Mouse (Mus musculus) kidney, embryonic 16.5 days (tissue): ENCODE results near the gene AK157302. TPM values are rescaled to one million over a fixed set of nuclear protein-coding genes. Genes with fewer than 3 reads are reported as not detected.
"Not testable (repeated sequence)": the region's sequence is repeated elsewhere in the genome, so short reads cannot be mapped to it uniquely, and the experiment has no call there.

Experiments used
- ATAC-seq: fragments of 200-750 bp; cut with Nextera tagmentation; 2 replicates; pipeline ENCODE4 v1.8.0; 2017; ENCODE audit warnings: moderate TSS enrichment; ENCODE audit not compliant: low FRiP score, low TSS enrichment
- H3K27ac ChIP-seq: fragments of 300-500 bp; sonication (generic); 2 replicates; pipeline ENCODE4 v1.5.1; 2014; ENCODE audit warnings: low read length
- H3K27me3 ChIP-seq: fragments of 300-500 bp; sonication (generic); 2 replicates; pipeline ENCODE4 v1.6.1; 2014; ENCODE audit warnings: low read length, control low read depth, mixed read lengths; ENCODE audit not compliant: insufficient read depth
- H3K36me3 ChIP-seq: fragments of 300-500 bp; sonication (generic); 2 replicates; pipeline ENCODE4 v1.6.1; 2014; ENCODE audit warnings: low read length, control low read depth, mixed read lengths; ENCODE audit not compliant: insufficient read depth
- H3K4me1 ChIP-seq: fragments of 300-500 bp; sonication (generic); 2 replicates; pipeline ENCODE4 v1.6.1; 2014; ENCODE audit warnings: low read length, control low read depth, mixed read lengths; ENCODE audit not compliant: insufficient read depth
- H3K4me2 ChIP-seq: fragments of 300-500 bp; sonication (generic); replicated peaks from 2 replicates; pipeline ENCODE4 v1.6.1; 2014; ENCODE audit warnings: low read depth, low read length
- H3K4me3 ChIP-seq: fragments of 300-500 bp; sonication (generic); 2 replicates; pipeline ENCODE4 v1.5.1; 2014; ENCODE audit warnings: mild to moderate bottlenecking, low read length
- H3K9ac ChIP-seq: fragments of 300-500 bp; sonication (generic); replicated peaks from 2 replicates; pipeline ENCODE4 v1.6.1; 2014; ENCODE audit warnings: low read length
- H3K9me3 ChIP-seq: fragments of 300-500 bp; sonication (generic); 2 replicates; pipeline ENCODE4 v1.6.1; 2016; ENCODE audit warnings: low read length, control low read depth
- WGBS: fragments of 180-500 bp; shearing (Covaris S2); extraction: QIAGEN DNeasy Blood & Tissue Kit; methylation state at CpG from one replicate; pipeline ENCODE4 v1.1.7; 2014; 5-methylcytosine and 5-hydroxymethylcytosine counted together
- polyA plus RNA-seq: library from polyadenylated mRNA; unstranded; fragments of >200 nt; fragmentation: Nextera tagmentation; extraction: Ambion mirVana; gene quantifications from 2 replicates; pipeline ENCODE4 v1.2.1, GENCODE M21; 2015

Gene AK157302
- polyA plus RNA-seq, result 0.46 and 1.6 TPM in 2 replicates

DNA sequence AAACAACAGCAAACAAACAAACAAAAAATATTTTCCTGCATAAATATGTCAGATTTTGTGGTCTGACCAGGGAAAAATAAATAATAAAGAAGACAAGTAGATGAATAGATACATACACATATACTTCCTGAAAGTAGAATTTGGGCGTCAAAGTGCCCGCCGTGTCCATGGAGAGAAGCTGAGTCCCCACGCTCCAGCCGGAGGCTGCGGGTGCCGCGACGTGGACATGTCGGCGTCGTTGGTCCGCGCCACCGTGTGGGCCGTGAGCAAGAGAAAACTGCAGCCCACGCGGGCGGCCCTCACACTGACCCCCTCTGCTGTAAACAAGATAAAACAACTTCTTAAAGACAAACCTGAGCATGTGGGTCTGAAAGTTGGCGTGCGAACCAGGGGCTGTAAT, at the start of gene AK157302:
AK157302 (plus strand) TSS at position 144 of the 400 bp plus-strand sequence.
- Histone ChIP-seq H3K27me3 (no peaks in the 10 kb centered on the region), H3K4me2 (no peak within 1 kb of the TSS), H3K27ac (no peak within 1 kb of the TSS), H3K9me3 (no peaks in the 10 kb centered on the region), H3K4me3 (no peak within 1 kb of the TSS), H3K9ac (no peak within 1 kb of the TSS), H3K4me1 (no peaks in the 10 kb centered on the region), H3K36me3 (no peaks in the 10 kb centered on the region)
- 92% methylated on average over 21 of the region's 21 CpGs for WGBS
- no peak for ATAC-seq

DNA sequence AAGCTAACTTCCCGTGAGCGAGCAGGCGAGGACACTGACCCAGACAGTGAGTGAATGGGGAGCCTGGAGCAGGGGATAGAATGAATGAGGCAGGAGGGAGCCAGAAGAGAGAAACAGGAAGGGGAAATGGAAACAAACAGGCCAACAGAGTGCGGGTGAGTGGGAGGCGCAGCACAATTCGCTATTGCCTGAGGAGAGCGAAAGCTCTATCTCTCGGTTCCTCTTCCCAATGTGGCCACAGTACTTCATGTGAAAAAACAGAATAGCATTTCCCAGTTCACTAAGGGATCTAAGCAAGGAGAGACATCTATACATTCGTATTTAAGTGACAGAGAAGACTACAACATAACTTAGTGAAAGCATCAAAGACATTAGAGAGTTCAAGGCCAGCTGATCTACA, 48.2 kb upstream of the AK157302 start:
- Histone ChIP-seq H3K9ac (no peak overlapping the region), H3K4me1 (no peaks in the 10 kb centered on the region), H3K27me3 (no peaks in the 10 kb centered on the region), H3K9me3 (no peaks in the 10 kb centered on the region), H3K27ac (no peak overlapping the region), H3K36me3 (peaks cover 59% of the 10 kb centered on the region), H3K4me3 (no peak overlapping the region), H3K4me2 (no peak overlapping the region)
- ATAC-seq, result no peak
- WGBS, result 90% methylated on average over 9 of the region's 9 CpGs

DNA sequence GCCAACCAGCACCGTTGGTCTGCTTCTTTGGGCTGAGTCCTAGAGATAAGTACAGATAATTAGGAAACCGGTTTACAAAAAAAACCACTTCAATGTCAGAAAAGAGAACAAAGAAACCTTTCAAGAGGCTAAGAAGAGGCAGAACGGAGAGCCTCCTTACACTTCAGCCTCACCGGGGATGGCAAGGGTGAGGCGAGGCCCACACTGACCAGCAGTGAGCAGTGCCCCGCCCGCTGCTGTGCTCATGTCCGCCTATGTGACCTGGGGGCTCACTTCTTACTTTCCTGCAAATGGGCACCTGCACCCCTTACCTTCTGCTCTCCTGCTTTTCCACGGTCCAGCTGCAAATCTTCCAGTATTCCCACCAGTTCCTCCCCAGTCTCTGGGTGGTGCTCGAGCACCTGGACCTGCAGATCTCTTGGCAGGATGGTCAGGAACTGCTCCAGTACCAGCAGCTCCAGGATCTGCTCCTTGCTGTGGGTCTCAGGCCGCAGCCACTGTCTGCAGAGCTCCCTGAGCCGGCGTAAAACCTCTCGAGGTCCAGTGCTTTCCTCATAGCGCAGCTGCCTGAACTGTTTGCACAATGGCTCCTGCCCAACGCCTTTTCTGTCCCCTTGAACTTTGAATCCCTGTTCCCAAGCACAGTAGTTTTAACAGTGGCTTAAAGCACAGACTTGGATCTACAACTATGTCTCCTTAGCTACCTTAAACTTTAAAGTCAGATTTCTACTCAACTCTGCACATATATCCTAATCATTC, 47.0 kb upstream of the AK157302 start:
- Histone ChIP-seq H3K4me2 (no peak overlapping the region), H3K27ac (no peak overlapping the region)
- 87% methylated on average over 16 of the region's 16 CpGs for WGBS

DNA sequence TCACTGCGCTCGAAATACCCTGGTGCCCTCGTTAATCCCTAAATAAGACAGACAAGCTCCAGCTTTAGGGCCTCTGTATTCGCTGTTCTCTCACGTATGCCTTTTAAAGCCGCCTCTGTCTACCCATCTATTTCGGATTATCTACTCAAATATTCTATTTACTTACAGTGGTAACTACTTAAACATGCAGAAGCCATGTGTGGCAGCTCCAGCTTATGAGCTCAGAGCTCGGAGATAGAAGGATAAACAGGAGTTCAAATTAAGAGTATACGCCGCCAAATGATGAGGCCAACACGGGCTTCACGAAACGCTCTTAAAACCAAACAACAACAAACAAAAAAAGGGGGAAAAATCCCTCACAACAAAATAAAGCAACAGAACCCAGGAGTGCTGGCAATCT, 42.0 kb upstream of the AK157302 start:
- Histone ChIP-seq H3K9me3 (no peaks in the 10 kb centered on the region), H3K4me1 (peaks cover 10% of the 10 kb centered on the region), H3K4me3 (peak overlapping the region; percentile 80), H3K27me3 (no peaks in the 10 kb centered on the region; the same call in 1 of the 2 replicates), H3K4me2 (peak overlapping the region; percentile 87), H3K36me3 (peaks cover 17% of the 10 kb centered on the region; the same call in 1 of the 2 replicates), H3K9ac (peak overlapping the region; percentile 88), H3K27ac (peak overlapping the region; percentile 81; the same call in 1 of the 2 replicates)
- no peak for ATAC-seq
- 2% methylated on average over 13 of the region's 13 CpGs for WGBS

More for the DNA sequence above, 47.0 kb upstream of the AK157302 start:
- H3K27me3 ChIP-seq, result no peaks in the 10 kb centered on the region
- no peak overlapping the region for H3K9ac ChIP-seq
- peaks cover 10% of the 10 kb centered on the region for H3K4me1 ChIP-seq
- ATAC-seq, result no peak
- no peaks in the 10 kb centered on the region for H3K9me3 ChIP-seq
- peaks cover 60% of the 10 kb centered on the region for H3K36me3 ChIP-seq
- H3K4me3 ChIP-seq, result no peak overlapping the region

DNA sequence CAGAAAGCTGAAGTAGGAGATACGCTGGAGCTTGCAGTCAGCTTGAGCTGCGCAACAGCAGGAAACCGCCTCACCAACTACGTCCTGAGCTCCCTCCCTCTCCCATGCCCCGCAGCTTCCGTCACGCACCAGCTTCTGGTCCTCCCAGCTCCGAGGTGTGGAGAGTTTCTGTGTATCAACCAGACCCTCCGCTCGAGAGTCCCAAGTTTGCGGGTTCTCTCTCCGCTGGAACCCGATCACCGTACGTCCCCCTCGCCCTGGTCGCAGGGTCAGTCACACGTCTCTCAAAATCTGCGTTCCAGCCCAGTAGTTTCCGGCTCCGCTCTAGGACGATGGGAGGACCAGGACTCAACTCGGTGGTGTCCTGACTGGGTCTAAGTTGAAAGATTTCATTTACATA, 41.6 kb upstream of the AK157302 start, which contains the start of gene Zscan26:
Zscan26 (minus strand) TSS at position 282 of the 400 bp plus-strand sequence.
- Histone ChIP-seq H3K4me1 (peaks cover 10% of the 10 kb centered on the region), H3K4me3 (peak within 1 kb of the TSS; percentile 80), H3K9me3 (no peaks in the 10 kb centered on the region), H3K4me2 (peak within 1 kb of the TSS; percentile 87), H3K27ac (peak within 1 kb of the TSS; percentile 81), H3K27me3 (no peaks in the 10 kb centered on the region; the same call in 1 of the 2 replicates), H3K36me3 (peaks cover 13% of the 10 kb centered on the region; the same call in 1 of the 2 replicates), H3K9ac (peak within 1 kb of the TSS; percentile 88)
- 0% methylated on average over 23 of the region's 23 CpGs for WGBS
- peak; percentile 90 for ATAC-seq

DNA sequence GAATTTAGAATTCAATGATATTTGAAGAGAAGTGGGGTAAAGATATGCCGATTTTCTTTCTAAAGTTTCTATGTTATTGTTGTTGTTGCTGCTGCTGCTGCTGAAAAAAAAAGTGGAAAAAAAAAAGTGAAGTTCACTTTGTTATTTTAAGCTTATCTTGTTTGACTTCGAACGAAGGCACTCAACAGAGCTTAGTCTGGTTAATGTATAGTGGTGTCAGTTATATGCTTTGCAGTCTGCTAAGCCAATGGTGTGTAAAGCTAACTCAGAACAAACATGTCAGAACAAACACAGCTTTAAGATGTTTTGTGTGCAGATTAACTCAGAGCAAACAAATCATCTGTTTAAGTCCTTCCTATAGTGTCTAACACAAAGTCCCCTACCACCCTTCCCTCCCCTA, 40.9 kb upstream of the AK157302 start:
- H3K9ac ChIP-seq, result no peak overlapping the region
- H3K9me3 ChIP-seq, result no peaks in the 10 kb centered on the region
- ATAC-seq, result peak; percentile 75; the same call in 1 of the 2 replicates
- peak overlapping the region; percentile 87; the same call in 1 of the 2 replicates for H3K4me2 ChIP-seq
- WGBS, result 73% methylated on average over 3 of the region's 3 CpGs
- 0 out of 2 replicates have a peak overlapping the region, but pooled peaks have one; percentile 36 for H3K27ac ChIP-seq
- peaks cover 6% of the 10 kb centered on the region; the same call in 1 of the 2 replicates for H3K36me3 ChIP-seq
- H3K4me1 ChIP-seq, result peaks cover 10% of the 10 kb centered on the region
- no peak overlapping the region for H3K4me3 ChIP-seq
- H3K27me3 ChIP-seq, result no peaks in the 10 kb centered on the region; the same call in 1 of the 2 replicates

DNA sequence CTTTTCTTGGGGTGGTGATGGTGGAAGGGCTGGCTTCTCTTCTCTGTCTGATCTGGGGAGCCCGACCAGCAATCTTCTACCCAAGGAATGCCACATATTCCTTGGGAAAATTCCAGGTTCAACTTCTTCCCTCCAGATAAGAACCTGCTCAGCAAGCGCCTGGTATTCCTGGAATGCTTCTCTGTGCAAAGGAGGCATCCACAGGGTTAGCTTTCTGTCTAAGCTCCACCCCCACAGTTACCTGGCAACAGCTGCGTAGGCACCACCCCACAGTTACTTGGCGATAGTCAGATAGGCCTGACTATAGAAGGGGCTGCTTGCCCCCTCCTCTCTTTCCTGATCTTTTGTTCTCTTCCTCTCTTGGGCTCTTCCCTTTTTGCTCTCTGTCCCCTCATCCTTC, 38.7 kb upstream of the AK157302 start:
- peak; percentile 82 for ATAC-seq
- WGBS, result 17% methylated on average over 4 of the region's 4 CpGs
- Histone ChIP-seq H3K4me2 (no peak overlapping the region), H3K27ac (peak overlapping the region; percentile 34; the same call in 1 of the 2 replicates), H3K4me1 (peaks cover 10% of the 10 kb centered on the region), H3K36me3 (peaks cover 5% of the 10 kb centered on the region; the same call in 1 of the 2 replicates), H3K9me3 (no peaks in the 10 kb centered on the region), H3K4me3 (no peak overlapping the region), H3K9ac (no peak overlapping the region), H3K27me3 (no peaks in the 10 kb centered on the region; the same call in 1 of the 2 replicates)

DNA sequence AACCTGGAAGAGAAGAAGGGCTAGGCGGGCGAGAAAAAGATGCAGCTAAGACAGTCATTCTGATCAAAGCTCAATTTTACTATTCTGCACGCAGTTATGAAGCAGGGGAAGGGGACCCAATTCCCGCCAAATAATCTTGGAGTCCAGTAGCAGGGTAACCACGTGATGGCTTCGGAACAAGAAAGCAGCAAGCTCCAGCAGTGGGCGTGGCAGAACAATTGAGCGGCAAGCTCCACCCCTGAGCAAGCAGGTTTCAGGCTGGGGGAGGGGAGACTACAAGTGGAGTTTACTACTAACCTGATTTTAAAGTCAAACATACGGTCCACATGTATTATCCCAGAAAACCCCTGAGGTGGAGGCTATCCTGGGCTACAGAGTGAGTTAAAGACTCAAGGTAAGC, 32.5 kb upstream of the AK157302 start:
- not testable (repeated sequence) for H3K4me3 ChIP-seq, H3K27me3 ChIP-seq, H3K36me3 ChIP-seq, H3K9me3 ChIP-seq, H3K4me1 ChIP-seq, H3K9ac ChIP-seq, H3K4me2 ChIP-seq, ATAC-seq, H3K27ac ChIP-seq
- WGBS, result 45% methylated on average over 9 of the region's 9 CpGs

DNA sequence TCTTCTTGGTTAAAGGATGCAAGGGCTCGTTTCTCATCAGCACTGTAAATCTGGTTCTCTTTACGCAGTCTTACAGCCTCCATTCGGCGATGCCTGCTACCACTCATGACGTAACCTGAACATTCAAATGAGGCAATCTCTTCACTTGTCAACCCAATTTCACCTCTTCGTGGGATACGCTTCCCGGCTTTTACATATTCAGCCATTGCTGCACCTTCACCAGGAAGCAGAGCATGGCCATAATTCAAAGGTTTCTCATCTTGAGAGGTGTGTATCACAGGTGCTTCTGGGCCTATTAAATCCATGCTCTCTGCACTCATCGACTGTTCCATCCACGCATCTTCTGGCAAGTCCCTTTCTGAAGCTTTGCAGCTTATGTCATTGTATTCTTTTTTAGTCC, 27.7 kb upstream of the AK157302 start:
- Histone ChIP-seq H3K4me3 (no peak overlapping the region), H3K4me1 (0 out of 2 replicates have a peak, but pooled peaks cover 2% of the 10 kb centered on the region), H3K9me3 (no peaks in the 10 kb centered on the region), H3K4me2 (no peak overlapping the region), H3K27ac (no peak overlapping the region), H3K27me3 (peaks cover 12% of the 10 kb centered on the region), H3K36me3 (no peaks in the 10 kb centered on the region), H3K9ac (no peak overlapping the region)
- WGBS, result 86% methylated on average over 10 of the region's 10 CpGs
- no peak for ATAC-seq
